Mouse (Mus musculus) heart, embryonic 13.5 days (tissue): Measurements from ENCODE around the gene Cyp2c37. TPM values are rescaled to one million over a fixed set of nuclear protein-coding genes. Genes with fewer than 3 reads are reported as not detected.
"Not testable (repeated sequence)": the region's sequence is repeated elsewhere in the genome, so short reads cannot be mapped to it uniquely, and the experiment has no call there.

ENCODE experiments used
- ATAC-seq: fragments of 200-750 bp; cut with Nextera tagmentation; 2 replicates; pipeline ENCODE4 v1.8.0; 2017; ENCODE audit warnings: moderate TSS enrichment; ENCODE audit not compliant: insufficient number of reproducible peaks, low FRiP score, low TSS enrichment; ENCODE audit errors: extremely low read depth
- H3K27ac ChIP-seq: fragments of 300-500 bp; sonication (generic); replicated peaks from 2 replicates; pipeline ENCODE4 v1.5.1; 2015; ENCODE audit warnings: moderate library complexity, mild to moderate bottlenecking, inconsistent platforms
- H3K27me3 ChIP-seq: fragments of 300-500 bp; sonication (generic); replicated peaks from 2 replicates; pipeline ENCODE4 v1.6.1; 2015; ENCODE audit warnings: mild to moderate bottlenecking, inconsistent platforms
- H3K36me3 ChIP-seq: fragments of 300-500 bp; sonication (generic); 2 replicates; pipeline ENCODE4 v1.6.1; 2015; ENCODE audit warnings: mild to moderate bottlenecking, inconsistent platforms
- H3K4me1 ChIP-seq: fragments of 300-500 bp; sonication (generic); 2 replicates; pipeline ENCODE4 v1.6.1; 2015; ENCODE audit warnings: inconsistent platforms
- H3K4me2 ChIP-seq: fragments of 300-500 bp; sonication (generic); 2 replicates; pipeline ENCODE4 v1.6.1; 2015; ENCODE audit warnings: inconsistent platforms, mild to moderate bottlenecking, moderate library complexity
- H3K4me3 ChIP-seq: fragments of 300-500 bp; sonication (generic); 2 replicates; pipeline ENCODE4 v1.5.1; 2015; ENCODE audit warnings: moderate library complexity, mild to moderate bottlenecking, inconsistent platforms
- H3K9ac ChIP-seq: fragments of 300-500 bp; sonication (generic); 2 replicates; pipeline ENCODE4 v1.6.1; 2015; ENCODE audit warnings: inconsistent platforms, mild to moderate bottlenecking, moderate library complexity
- H3K9me3 ChIP-seq: fragments of 300-500 bp; sonication (generic); 2 replicates; pipeline ENCODE4 v1.6.1; 2016; ENCODE audit warnings: inconsistent platforms
- WGBS: fragments of 180-500 bp; shearing (Covaris S2); methylation state at CpG from one replicate; pipeline ENCODE4 v1.1.7; 2015; ENCODE audit warnings: mixed read lengths; 5-methylcytosine and 5-hydroxymethylcytosine counted together
- polyA plus RNA-seq: library from polyadenylated mRNA; unstranded; fragments of >200 nt; fragmentation: Nextera tagmentation; extraction: Ambion mirVana; gene quantifications from 2 replicates; pipeline ENCODE4 v1.2.1, GENCODE M21; 2015

Cyp2c37 gene
- not detected in 2 replicates for polyA plus RNA-seq

DNA sequence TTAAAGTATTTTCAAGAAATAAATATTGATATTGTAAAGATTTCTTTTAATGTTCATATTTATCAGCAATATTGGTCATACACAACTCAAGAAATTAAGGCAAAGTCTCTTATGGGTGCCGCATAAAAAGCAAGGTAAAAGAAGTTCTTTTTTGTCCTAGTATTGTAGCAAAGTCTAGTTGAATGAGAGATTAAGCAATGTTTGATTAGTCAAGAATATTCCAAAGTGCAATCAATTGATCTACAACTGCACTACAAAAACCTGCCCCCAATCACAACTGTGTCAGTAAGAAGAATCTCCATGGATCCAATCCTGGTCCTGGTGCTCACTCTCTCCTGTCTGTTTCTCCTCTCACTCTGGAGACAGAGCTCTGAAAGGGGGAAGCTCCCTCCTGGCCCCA is at the start of gene Cyp2c37:
Gene Cyp2c37, plus strand, starts transcription at position 285 of the 400 bp plus-strand sequence.
- not testable (repeated sequence) for ATAC-seq, H3K27ac ChIP-seq
- 88% methylated on average over 1 of the region's 1 CpGs for WGBS

DNA sequence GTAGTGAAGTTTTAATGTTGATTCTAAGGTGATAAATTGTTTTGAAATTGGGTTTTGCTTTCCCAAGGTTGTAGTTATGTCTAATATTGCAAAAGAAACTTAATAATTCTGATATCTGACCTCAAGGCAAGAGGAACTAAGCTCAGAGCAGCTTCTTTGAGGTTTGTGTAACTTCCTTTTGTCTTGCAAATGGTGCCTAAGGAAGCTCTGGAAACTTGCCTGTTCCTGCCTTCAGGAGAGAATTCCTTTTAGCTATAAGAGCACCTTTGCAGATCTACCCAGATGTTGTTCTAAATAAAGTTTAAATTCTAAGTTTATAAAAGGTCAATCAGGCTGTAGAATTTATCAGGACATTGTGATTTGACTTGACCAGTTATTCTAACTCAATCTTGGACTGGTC is 31.4 kb upstream of the Cyp2c37 start:
- H3K9me3 ChIP-seq, H3K4me1 ChIP-seq, ATAC-seq, H3K9ac ChIP-seq, H3K4me3 ChIP-seq, H3K27me3 ChIP-seq, H3K36me3 ChIP-seq, H3K4me2 ChIP-seq, H3K27ac ChIP-seq: not testable (repeated sequence)

More for the DNA sequence above, at the start of gene Cyp2c37:
- H3K36me3 ChIP-seq, H3K9me3 ChIP-seq, H3K27me3 ChIP-seq, H3K4me2 ChIP-seq, H3K9ac ChIP-seq, H3K4me3 ChIP-seq, H3K4me1 ChIP-seq: not testable (repeated sequence)

DNA sequence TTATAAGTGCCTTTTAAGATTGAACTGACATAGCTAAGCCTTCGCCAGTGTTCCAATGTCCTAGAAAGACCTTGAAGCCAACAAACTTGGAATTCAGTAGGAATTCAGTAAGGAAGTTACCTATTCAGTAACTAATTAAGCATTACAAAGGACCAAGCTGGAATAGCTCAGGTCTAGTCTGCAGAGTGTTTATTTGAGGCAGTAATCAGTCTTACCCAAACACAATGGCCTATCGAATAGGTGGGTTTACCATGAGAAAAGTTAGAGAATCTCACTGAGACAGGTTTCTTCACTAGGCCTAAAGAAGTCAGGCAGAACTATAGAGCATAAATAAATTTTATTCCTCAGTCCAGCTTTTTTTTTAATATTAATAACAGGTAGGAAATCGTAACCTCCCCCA is 21.1 kb upstream of the Cyp2c37 start:
- H3K4me3 ChIP-seq, H3K36me3 ChIP-seq, H3K4me2 ChIP-seq, H3K9me3 ChIP-seq, H3K4me1 ChIP-seq, H3K27me3 ChIP-seq, ATAC-seq, H3K27ac ChIP-seq, H3K9ac ChIP-seq: not testable (repeated sequence)
- WGBS = 72% methylated on average over 3 of the region's 3 CpGs

DNA sequence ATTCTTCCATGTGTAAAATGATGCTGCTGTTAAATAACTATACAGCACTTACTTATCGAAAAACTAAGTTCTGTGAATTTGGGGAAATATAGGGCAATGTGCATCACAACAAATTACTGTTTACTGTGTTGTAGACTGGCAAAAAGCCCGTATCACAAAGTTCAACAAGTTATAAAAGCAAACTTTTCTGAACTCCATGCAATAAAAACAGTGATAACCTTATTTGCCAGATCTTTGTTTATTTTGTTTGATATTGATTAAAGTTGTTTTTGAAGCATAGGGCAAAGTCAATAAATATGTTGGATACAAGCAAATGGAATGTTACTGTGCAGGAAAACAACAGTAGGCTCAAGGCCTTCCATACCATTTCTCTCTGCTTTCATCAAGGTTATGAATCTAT is 2.8 kb upstream of the Cyp2c37 start:
- Histone ChIP-seq H3K27me3 (no peaks in the 10 kb centered on the region), H3K9me3 (no peaks in the 10 kb centered on the region), H3K36me3 (no peaks in the 10 kb centered on the region), H3K4me2 (no peak overlapping the region), H3K4me3 (no peak overlapping the region), H3K9ac (no peak overlapping the region), H3K27ac (no peak overlapping the region), H3K4me1 (no peaks in the 10 kb centered on the region)
- no peak for ATAC-seq
- WGBS = 59% methylated on average over 2 of the region's 2 CpGs

Other genes with a start within 250 kb of the Cyp2c37 start
- gene Cyp2c40, start 179.6 kb upstream of the Cyp2c37 start, polyA plus RNA-seq = not detected in 2 replicates
- not detected in 2 replicates for gene Cyp2c69, start 105.6 kb upstream of the Cyp2c37 start, polyA plus RNA-seq
- not detected in 2 replicates for gene Cyp2c54, start 81.4 kb downstream of the Cyp2c37 start, polyA plus RNA-seq
- not detected in 2 replicates for gene Cyp2c50, start 97.3 kb downstream of the Cyp2c37 start, polyA plus RNA-seq
- 0.19 TPM in 1 of 2 replicates, not detected in the other for gene Cyp2c70, start 194.9 kb downstream of the Cyp2c37 start, polyA plus RNA-seq